Mouse (Mus musculus): ENCODE measurements around the gene Numb.
"Not testable (repeated sequence)": the region's sequence is repeated elsewhere in the genome, so short reads cannot be mapped to it uniquely, and the experiment has no call there.

Numb gene

GRCm38 (mm10) chr12:83921535-83922381 is at the start of gene Numb:
Numb (minus strand) TSS chr12:83921934.
- peak; percentile 98 for DNase-seq (ENCODE audit: low read depth, low spot score)

GRCm38 (mm10) chr12:83965235-83965634 is 43.5 kb upstream of the Numb start:
- DNase-seq (ENCODE audit: low read depth, low spot score), result no peak

GRCm38 (mm10) chr12:83958278-83958677 is 36.5 kb upstream of the Numb start:
- DNase-seq (ENCODE audit: low read depth, low spot score), result no peak

GRCm38 (mm10) chr12:83951711-83952575 is 30.2 kb upstream of the Numb start:
- no peak for DNase-seq (ENCODE audit: low read depth, low spot score)

GRCm38 (mm10) chr12:83950840-83951701 is 29.3 kb upstream of the Numb start:
- DNase-seq (ENCODE audit: low read depth, low spot score), result no peak

GRCm38 (mm10) chr12:83950493-83950839 is 28.7 kb upstream of the Numb start, which contains the start of gene Riox1:
Riox1 (plus strand) TSS chr12:83950608.
- DNase-seq (ENCODE audit: low read depth, low spot score), result peak; percentile 76

GRCm38 (mm10) chr12:83949776-83950492 is 28.2 kb upstream of the Numb start:
- no peak for DNase-seq (ENCODE audit: low read depth, low spot score)

GRCm38 (mm10) chr12:83949043-83949442 is 27.3 kb upstream of the Numb start:
- no peak for DNase-seq (ENCODE audit: low read depth, low spot score)

- no peak for DNase-seq (ENCODE audit: low read depth, low spot score)
These were observed 25.6 kb upstream of the Numb start for GRCm38 (mm10) chr12:83947260-83947811.

GRCm38 (mm10) chr12:83941938-83942337 is 20.2 kb upstream of the Numb start:
- no peak for DNase-seq (ENCODE audit: low read depth, low spot score)

- no peak for DNase-seq (ENCODE audit: low read depth, low spot score)
These were observed 18.3 kb upstream of the Numb start for GRCm38 (mm10) chr12:83940031-83940430.

GRCm38 (mm10) chr12:83939332-83939731 is 17.6 kb upstream of the Numb start:
- DNase-seq (ENCODE audit: low read depth, low spot score), result no peak

- not testable (repeated sequence) for DNase-seq (ENCODE audit: low read depth, low spot score)
These were observed 16.9 kb upstream of the Numb start for GRCm38 (mm10) chr12:83938592-83938991.

- no peak for DNase-seq (ENCODE audit: low read depth, low spot score)
These were observed 15.9 kb upstream of the Numb start for GRCm38 (mm10) chr12:83937600-83937999.

- DNase-seq (ENCODE audit: low read depth, low spot score), result no peak
These were observed 7.6 kb upstream of the Numb start for GRCm38 (mm10) chr12:83929186-83929804.

GRCm38 (mm10) chr12:83927747-83928146 is 6.0 kb upstream of the Numb start:
- DNase-seq (ENCODE audit: low read depth, low spot score), result no peak

- no peak for DNase-seq (ENCODE audit: low read depth, low spot score)
These were observed 4.3 kb upstream of the Numb start for GRCm38 (mm10) chr12:83926061-83926460.

GRCm38 (mm10) chr12:83925160-83925703 is 3.5 kb upstream of the Numb start:
- no peak for DNase-seq (ENCODE audit: low read depth, low spot score)

- no peak for DNase-seq (ENCODE audit: low read depth, low spot score)
These were observed 2.6 kb upstream of the Numb start for GRCm38 (mm10) chr12:83924332-83924731.

- DNase-seq (ENCODE audit: low read depth, low spot score), result no peak
These were observed 1.7 kb upstream of the Numb start for GRCm38 (mm10) chr12:83923486-83923859.

All from brain, embryonic 18.5 days (tissue).